1 mouse cellular context compared by ENCODE assay signal in genomic region chr11:88973776-88974701, GRCm38 (mm10).
A peak's percentile ranks its signal among the peaks of the same experiment; 100 is the strongest.
TF ChIP-seq lines count a peak whose summit lies in the region.

No protein-coding gene starts in this region.

TF ChIP-seq in MEL, 35 proteins besides CTCF, POLR2A, EP300 and RAD21 (continued from another document):
- no peak for TF ChIP-seq POLR2AphosphoS5 (IDR thresholded peaks at IDR 0.05; ENCODE audit: borderline replicate concordance, low read depth, low read length)
- TF ChIP-seq CHD1 (IDR thresholded peaks at IDR 0.05; ENCODE audit: low read depth, low read length): no peak; the same call in 1 of the 2 replicates
- TF ChIP-seq ZNF384 (IDR thresholded peaks at IDR 0.05; ENCODE audit: low read depth, low read length): 0 out of 2 replicates have a peak, but pooled peaks have one; percentile 64
- TF ChIP-seq TBP (IDR thresholded peaks at IDR 0.05; ENCODE audit: low read depth, low read length): peak; percentile 88
- TF ChIP-seq MYB (IDR thresholded peaks at IDR 0.05; ENCODE audit: low read depth, low read length): peak; percentile 50; the same call in 1 of the 2 replicates
- TF ChIP-seq GATA1 (IDR thresholded peaks at IDR 0.05; ENCODE audit: low read depth, low read length): no peak
- TF ChIP-seq NELFE (IDR thresholded peaks at IDR 0.05; ENCODE audit: low read depth, low read length): peak; percentile 94
- TF ChIP-seq ZKSCAN1 (IDR thresholded peaks at IDR 0.05; ENCODE audit: low read depth, low read length): no peak
- TF ChIP-seq SMC3 (IDR thresholded peaks at IDR 0.05; ENCODE audit: low read depth, low read length): peak; percentile 76
- TF ChIP-seq USF2 (IDR thresholded peaks at IDR 0.05; ENCODE audit: borderline replicate concordance in 1 of 2, insufficient read depth in 1 of 2, low read depth in 1 of 2, low read length in 2 of 2): no peak
- TF ChIP-seq TAL1 (IDR thresholded peaks at IDR 0.05; ENCODE audit: low read length): no peak
- TF ChIP-seq GABPA (IDR thresholded peaks at IDR 0.05; ENCODE audit: low read depth, low read length): no peak
- peak; percentile 95 for TF ChIP-seq MYC (IDR thresholded peaks at IDR 0.05; ENCODE audit: low read depth, low read length)
- peak; percentile 60 for TF ChIP-seq NRF1 (IDR thresholded peaks at IDR 0.05; ENCODE audit: insufficient read depth, low read depth, low read length, poor library complexity, severe bottlenecking)
- TF ChIP-seq ZC3H11A (IDR thresholded peaks at IDR 0.05; ENCODE audit: low read depth, low read length): peak; percentile 41
- 0 out of 2 replicates have a peak, but pooled peaks have one; percentile 22 for TF ChIP-seq MAFK (IDR thresholded peaks at IDR 0.05; ENCODE audit: borderline replicate concordance, low read depth, low read length)
- TF ChIP-seq E2F4 (IDR thresholded peaks at IDR 0.05; ENCODE audit: borderline replicate concordance, low read depth, low read length): peak; percentile 41; the same call in 1 of the 2 replicates
- peak; percentile 95 for TF ChIP-seq MAX (IDR thresholded peaks at IDR 0.05; ENCODE audit: low read length)
- peak; percentile 99 for TF ChIP-seq MAZ (IDR thresholded peaks at IDR 0.05; ENCODE audit: low read depth, low read length)
- TF ChIP-seq HCFC1 (IDR thresholded peaks at IDR 0.05; ENCODE audit: low read depth, low read length): peak; percentile 86
- peak; percentile 90 for TF ChIP-seq TCF12 (IDR thresholded peaks at IDR 0.05; ENCODE audit: low read depth, low read length)
- peak; percentile 95 for TF ChIP-seq MXI1 (IDR thresholded peaks at IDR 0.05; ENCODE audit: low read depth, low read length)
- 0 out of 2 replicates have a peak, but pooled peaks have one; percentile 31 for TF ChIP-seq JUND (IDR thresholded peaks at IDR 0.05; ENCODE audit: low read depth, low read length)
- TF ChIP-seq POLR2AphosphoS2 (IDR thresholded peaks at IDR 0.05; ENCODE audit: low read length): peak; percentile 94
- TF ChIP-seq ETS1 (IDR thresholded peaks at IDR 0.05; ENCODE audit: low read depth, low read length): peak; percentile 62; the same call in 1 of the 2 replicates
- TF ChIP-seq MEF2A (IDR thresholded peaks at IDR 0.05; ENCODE audit: extremely low read depth, insufficient replicate concordance, low read depth, low read length, poor library complexity, severe bottlenecking): no peak
